Mouse (Mus musculus): ENCODE data around the gene Atp5j.

Atp5j gene

DNA sequence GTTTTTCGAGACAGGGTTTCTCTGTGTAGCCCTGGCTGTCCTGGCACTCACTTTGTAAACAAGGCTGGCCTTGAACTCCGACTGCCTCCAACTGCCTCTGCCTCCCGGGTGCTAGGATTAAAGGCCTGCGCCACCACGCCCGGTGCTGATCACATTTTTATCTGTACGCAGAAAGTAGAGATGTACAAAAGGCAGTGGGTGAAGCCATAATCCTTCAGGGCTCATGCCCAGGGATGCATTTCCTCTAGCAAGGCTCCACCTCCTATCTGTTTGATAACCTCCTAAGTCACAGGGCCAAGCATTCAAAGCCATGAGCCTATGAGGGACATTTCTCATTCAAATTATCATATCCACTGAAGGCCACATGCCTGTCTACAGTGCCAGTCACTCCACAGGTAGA, 27.6 kb downstream of the Atp5j start:
- 96% methylated on average over 7 of the region's 7 CpGs for WGBS

DNA sequence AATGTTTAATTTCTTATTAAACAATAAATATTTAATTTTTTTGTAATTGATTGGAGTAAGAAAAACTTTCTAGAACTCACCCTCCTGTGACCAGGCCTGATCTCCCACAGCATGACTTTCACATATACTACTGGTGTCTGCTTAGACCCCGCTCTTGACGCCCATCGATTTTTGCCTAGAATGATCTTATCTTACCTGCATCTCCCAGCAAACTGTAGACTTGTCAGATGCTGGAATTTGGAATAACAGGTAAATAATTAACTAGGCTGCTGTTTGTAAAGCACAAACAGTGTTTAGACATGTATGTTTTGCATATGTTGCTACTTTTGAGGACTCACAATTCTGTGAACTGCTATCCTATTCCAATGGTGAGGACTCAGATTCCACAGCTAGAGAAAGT, 29.2 kb downstream of the Atp5j start:
- WGBS, result 98% methylated on average over 3 of the region's 3 CpGs

DNA sequence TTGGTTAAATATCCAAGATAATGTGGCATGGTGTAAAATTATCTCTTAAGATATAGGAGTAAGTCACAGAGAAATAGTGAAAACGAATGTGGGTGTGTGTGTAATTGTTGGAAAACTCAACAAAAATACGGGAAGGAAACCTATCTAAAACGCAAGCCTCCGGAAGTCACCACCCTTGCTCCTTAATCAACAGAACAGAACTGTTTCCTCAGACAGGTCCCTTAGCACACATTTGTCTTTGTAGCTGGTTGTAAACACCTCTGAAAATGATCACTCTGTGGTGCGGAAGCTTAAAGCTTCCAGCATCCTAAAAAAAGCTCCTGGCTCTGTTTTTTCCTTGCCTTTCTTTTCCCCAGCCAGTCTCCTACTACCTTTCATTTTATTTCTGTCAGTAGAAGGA, 30.6 kb downstream of the Atp5j start:
- WGBS, result 55% methylated on average over 5 of the region's 5 CpGs

DNA sequence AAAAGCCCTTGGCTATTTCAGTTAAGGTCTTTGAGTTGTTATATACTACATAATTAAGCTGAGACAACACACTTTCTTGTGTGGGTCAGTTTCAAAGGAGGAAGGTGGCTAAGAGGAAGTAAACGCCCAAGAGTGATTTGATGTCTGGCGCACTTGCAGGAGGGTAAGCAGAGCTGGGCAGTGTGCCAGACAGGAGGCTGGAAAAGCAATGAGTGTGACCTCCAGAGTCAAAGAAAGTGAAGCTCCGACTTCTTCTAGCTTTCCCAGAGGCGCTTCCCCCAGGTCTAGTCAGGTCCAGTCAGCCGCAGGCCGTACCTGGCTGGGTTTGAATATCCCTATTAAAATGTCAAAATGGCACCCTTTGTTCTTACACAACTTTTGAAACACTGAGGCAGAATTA, 33.2 kb downstream of the Atp5j start:
- WGBS, result 72% methylated on average over 6 of the region's 6 CpGs

DNA sequence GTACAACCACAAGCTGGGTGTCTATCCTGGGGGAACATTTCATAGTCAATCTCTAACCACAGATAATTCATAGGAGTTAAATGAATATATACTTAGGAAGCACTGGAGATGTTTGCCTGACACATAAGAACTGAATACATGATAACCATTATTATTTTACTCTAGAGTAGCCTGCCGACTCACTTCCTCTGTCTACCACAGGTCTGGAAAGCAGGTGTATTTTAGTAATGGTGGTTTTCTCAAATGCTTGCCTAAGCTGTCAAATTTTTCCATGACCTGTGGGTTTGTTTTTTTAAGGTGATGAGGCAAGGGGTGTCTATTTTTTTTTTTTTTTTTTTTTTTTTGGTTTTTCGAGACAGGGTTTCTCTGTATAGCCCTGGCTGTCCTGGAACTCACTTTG, 35.4 kb downstream of the Atp5j start:
- 98% methylated on average over 1 of the region's 2 CpGs for WGBS

DNA sequence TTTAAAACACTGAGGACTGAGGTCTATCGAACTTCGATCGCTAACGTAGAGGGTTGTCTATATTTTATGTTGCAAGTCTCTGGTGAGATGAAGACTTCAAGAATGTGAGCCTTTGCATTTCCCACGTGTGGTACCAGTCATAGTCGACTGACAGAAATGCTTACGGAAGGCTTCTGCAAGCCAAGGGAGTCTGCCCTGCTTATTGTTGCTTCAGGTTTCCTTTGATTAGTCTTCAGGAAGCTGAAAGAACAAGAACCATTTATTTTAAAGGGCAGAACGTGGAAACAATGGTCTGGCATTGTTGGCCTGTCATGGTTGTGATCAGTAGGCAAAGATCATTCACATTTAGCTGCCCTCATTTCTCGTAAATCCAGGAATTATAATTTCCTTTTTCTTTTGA, 38.7 kb downstream of the Atp5j start:
- WGBS, result 83% methylated on average over 9 of the region's 9 CpGs

DNA sequence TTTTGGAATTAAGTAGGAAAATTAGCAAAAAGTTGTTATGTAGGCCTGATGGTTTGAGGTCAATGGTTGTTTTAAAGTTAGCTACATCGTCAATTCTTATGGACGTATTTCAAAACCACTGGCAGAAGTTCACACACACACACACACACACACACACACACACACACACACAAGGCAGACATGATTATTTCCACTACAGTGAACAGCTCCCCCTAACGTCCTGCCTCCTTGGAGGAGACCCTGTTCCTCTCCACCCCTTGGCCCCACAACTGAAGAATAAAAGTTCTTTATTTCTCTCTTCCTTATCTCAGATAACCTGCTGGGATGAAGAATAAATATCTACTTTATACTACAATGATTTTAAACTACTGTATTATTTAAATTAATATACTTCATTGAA, 40.1 kb downstream of the Atp5j start:
- 66% methylated on average over 3 of the region's 3 CpGs for WGBS

DNA sequence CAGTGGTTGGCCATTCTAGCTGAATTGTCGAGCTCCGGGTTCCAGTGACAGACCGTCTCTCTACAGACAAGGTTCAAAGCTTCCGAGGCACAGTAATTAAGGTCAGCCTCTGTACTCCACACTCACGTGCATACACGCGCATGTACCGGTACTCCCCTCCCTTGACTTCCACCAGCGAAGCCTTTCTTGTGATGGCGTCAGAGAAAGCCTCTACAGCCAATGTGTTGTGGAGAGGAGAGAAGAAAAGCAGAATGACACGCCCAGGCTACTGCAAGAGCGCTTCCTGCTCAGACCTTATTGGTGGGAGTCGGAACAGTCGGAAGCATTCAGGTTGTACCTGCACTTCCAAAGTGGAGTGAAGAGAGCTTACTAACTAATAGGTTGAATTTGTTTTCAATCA, 42.0 kb downstream of the Atp5j start:
- 93% methylated on average over 14 of the region's 14 CpGs for WGBS

DNA sequence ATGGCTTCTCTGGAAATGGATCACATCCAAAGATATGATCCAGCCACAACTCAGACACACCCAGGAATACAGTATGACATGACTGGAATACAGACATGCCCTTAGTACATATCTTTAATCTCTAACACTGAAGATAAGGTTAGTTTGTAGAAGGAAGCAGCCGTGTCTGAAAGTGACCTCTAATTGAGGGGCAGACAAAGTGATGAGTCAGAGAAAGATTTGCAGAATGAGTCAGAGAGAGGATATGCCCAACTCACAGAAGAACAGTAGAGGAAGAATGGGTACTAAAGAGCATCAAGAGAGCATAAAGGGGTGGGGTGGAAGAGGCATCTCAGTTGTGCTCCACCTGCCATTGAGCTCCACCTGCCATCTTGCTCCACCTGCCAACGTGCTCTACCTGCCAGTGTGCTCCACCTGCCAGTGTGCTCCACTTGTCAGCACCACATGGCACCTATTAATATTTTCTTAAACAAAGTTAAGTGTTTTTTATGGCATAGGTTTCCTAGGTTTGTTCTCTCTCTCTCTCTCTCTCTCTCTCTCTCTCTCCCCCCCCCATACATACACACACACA, 44.7 kb downstream of the Atp5j start:
- whole genome bisulfite sequencing, result 83% methylated on average over 2 of the region's 2 CpGs

DNA sequence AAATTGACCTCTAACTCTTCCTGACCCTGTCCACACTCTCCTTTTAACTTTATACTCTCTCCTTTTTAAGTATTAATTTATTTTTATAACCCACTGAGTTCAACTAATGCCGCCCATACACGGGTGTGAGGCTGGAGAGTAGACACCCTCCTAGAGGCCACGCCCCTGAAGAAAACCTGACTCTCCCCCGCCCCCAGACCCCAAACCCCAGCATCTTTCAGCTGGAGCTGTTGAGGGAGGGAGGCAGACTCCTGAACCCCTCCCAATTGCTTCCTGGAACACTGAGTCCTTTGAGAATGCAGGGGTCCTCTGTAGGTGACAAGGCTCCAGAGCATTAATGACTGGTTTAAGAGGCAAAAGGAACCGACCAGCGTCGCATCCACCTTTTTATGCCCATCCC, 50.5 kb downstream of the Atp5j start:
- 50% methylated on average over 7 of the region's 7 CpGs for WGBS

DNA sequence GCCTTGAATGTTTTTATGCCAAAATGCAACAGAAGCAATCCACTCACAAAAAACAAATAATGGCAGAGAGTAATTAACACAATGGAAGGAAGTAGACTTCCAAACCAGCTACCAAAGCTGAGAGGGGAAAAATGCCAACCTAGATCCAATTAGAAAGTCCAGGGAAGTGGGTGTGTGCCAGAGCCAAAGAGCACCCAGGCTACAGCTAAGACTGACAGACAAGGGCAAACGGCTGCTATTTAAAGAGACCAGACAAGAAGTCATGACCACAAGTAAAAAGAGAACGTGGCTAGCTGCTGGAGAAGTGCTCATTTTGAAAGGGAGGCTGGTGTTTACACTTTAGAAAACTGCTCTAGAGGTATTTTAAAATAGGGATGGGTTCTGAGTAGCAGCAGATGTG, 52.1 kb downstream of the Atp5j start:
- 49% methylated on average over 2 of the region's 2 CpGs for WGBS

DNA sequence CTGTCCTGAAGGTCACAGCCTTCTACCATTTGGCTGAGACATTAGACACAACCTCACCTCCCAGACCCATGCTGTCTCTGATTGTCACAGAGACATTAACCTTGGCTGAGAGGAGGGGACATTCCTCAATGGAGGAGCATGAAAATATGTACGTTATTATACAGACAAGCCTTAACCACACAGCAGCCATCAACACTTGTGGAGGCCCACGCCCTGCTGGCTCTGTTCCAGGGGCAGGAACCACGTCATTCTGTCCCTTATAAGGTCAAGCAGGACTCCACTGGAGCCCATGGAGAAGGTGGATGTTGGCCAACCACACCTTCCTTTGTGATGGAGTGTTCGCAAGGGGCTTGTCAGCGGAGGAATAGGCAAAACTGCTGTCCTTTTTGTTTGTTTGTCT, 55.7 kb downstream of the Atp5j start:
- WGBS, result 81% methylated on average over 5 of the region's 5 CpGs

DNA sequence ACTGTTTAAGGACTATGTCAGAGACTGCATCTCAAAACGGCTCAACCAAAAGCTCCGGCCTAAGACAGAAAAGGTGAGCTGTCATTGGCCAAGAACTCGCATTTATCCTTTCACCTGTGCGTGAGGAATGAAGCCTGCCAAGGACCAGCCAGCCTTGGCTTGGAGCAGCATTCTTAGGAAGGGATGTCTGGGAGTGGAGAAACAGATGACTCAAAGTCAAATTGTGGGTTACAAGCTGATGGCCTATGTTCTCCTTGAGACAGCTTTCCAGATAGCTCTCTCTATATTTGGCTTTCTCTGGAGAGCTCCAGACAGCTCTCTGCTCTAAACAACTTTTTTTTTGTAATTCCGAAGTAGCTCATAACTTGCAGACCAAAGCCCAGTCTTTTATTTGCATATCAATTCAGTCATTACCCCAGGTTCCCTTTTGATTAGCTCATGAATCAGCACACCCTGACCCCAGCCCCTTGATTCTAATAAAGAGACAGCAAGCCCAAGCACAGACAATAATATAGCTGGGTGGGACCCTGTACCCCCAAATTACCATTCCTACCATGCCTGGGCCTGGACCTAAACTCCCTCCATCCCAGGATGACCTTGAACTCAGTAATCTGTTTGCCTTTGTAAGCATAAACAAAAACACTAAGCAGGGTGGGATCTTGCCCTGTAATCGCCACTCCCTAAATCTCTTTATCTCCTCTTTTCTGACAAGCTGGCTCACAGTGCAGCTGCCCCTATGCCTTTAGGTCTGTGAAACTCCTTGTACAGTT, 56.4 kb downstream of the Atp5j start:
- 88% methylated on average over 6 of the region's 6 CpGs for WGBS

DNA sequence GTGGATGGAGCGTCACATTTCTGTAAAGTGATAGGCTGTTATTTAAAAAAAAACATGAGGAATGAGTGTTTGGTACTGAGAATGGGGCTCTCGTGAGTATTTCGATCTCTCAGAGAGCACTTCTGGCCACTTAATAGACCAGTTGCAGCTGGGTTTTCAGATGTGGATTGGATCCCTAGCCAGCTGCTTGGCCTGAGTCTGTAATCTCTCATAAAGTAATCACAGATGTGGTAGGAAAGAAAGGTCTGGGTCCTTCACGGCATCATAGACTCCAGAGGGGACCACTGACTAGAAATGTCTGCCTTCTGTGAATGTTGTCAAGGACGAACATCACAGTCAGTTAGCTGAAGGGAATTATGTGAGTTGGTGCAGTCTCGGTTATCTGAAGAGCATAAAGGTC, 57.0 kb downstream of the Atp5j start:
- 89% methylated on average over 6 of the region's 6 CpGs for WGBS

All from cerebral cortex, adult 2 months (tissue).